Mouse (Mus musculus) heart, adult 2 months (tissue): Measurements from ENCODE around the gene Rfwd3. TPM values are rescaled to one million over a fixed set of nuclear protein-coding genes. Genes with fewer than 3 reads are reported as not detected.
"Not testable (repeated sequence)": the region's sequence is repeated elsewhere in the genome, so short reads cannot be mapped to it uniquely, and the experiment has no call there.

Experiments used
- DNase-seq, 2 experiments: peaks; one replicate each; pipeline ENCODE4 v3.0.0; 2021
- H3K27ac ChIP-seq: fragments of 200-600 bp; 2 replicates; pipeline ENCODE4 v1.8.1; 2022
- H3K27me3 ChIP-seq: fragments of 200-500 bp; 2 replicates; pipeline ENCODE4 v1.6.1; 2012; ENCODE audit warnings: mild to moderate bottlenecking, low read length, inconsistent platforms, mixed read lengths; ENCODE audit not compliant: control insufficient read depth, insufficient read depth
- H3K36me3 ChIP-seq: fragments of 200-500 bp; 2 replicates; pipeline ENCODE4 v1.6.1; 2012; ENCODE audit warnings: low read length, inconsistent platforms; ENCODE audit not compliant: control insufficient read depth, insufficient read depth
- H3K4me1 ChIP-seq: fragments of 200-500 bp; 2 replicates; pipeline ENCODE4 v1.6.1; 2011; ENCODE audit warnings: low read length; ENCODE audit not compliant: control insufficient read depth, insufficient read depth
- H3K4me3 ChIP-seq: fragments of 200-600 bp; 2 replicates; pipeline ENCODE4 v1.8.1; 2022
- H3K79me2 ChIP-seq: fragments of 200-500 bp; replicated peaks from 2 replicates; pipeline ENCODE4 v1.6.1; 2012; ENCODE audit warnings: mild to moderate bottlenecking, inconsistent platforms, low read length, moderate library complexity, mixed read lengths; ENCODE audit not compliant: control insufficient read depth, insufficient read depth
- H3K9ac ChIP-seq: fragments of 200-500 bp; 2 replicates; pipeline ENCODE4 v1.6.1; 2012; ENCODE audit warnings: low read depth, mild to moderate bottlenecking, control low read depth, inconsistent platforms, low read length, mixed read lengths
- CTCF ChIP-seq: fragments of 200-600 bp; IDR thresholded peaks from 2 replicates; pipeline ENCODE4 v1.8.1; 2022; ENCODE audit warnings: antibody characterized with exemption, mild to moderate bottlenecking, moderate library complexity
- EP300 ChIP-seq: fragments of 200-500 bp; IDR thresholded peaks from 2 replicates; pipeline ENCODE4 v1.6.1; 2011; ENCODE audit warnings: low read depth, low read length, control low read depth; ENCODE audit not compliant: insufficient read depth
- POLR2A ChIP-seq: fragments of 200-500 bp; IDR thresholded peaks from 2 replicates; pipeline ENCODE4 v1.6.1; 2011; ENCODE audit warnings: mild to moderate bottlenecking, low read depth, low read length, control low read depth; ENCODE audit not compliant: insufficient read depth
- WGBS: fragments of 180-500 bp; shearing (Covaris S2); methylation state at CpG from one replicate; pipeline ENCODE4 v1.1.7; 2018; 5-methylcytosine and 5-hydroxymethylcytosine counted together
- intact Hi-C: fragments of 180-260 bp; cut with DNase I; formaldehyde crosslinking; loops from one replicate; pipeline ENCODE4 v1.15.1; 2025
- polyA plus RNA-seq: library from polyadenylated mRNA; depleted of rRNA; stranded (reverse); fragments of >200 nt; gene quantifications from 2 replicates; pipeline ENCODE4 v1.2.3, GENCODE M21; 2012
- total RNA-seq, 2 experiments: library from RNA; stranded (reverse); gene quantifications; 2 replicates each; pipeline ENCODE4 v1.2.3; 2021

Rfwd3 gene
- total and polyA plus RNA-seq, 3 experiments, result 9.4 to 19.0 (median 14.2) TPM

DNA sequence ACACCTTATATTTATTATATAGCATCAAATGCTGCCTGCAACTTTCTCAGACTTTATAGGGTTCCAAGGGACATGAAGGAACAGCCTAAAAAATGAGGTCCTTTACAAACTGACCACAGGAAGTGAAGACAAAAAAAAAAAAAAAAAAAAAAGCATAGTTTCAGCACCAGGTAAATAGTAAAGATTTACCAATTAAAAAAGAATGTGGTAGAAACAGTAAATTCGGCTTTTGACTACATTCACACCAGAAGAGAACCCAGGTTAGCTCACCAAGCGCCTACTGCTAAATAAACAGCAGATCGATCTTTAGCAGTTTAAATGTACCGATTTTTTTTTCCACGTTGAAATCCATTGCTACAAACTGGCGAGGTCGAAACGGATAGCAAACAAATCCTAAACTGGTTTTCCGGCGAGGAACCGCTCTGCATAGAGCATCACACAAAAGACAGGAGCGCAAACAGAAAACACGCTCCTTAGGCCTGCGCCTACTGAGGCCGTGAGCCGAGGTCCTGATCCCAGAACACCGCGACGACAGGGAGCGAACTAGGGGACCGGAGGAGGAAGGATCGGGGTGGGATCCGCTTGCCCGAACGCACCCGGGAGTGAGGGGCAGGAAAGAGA, 41.9 kb downstream of the Rfwd3 start:
- Histone ChIP-seq H3K27ac (peak overlapping the region; percentile 94), H3K9ac (peak overlapping the region; percentile 98), H3K27me3 (no peaks in the 10 kb centered on the region), H3K4me3 (peak overlapping the region; percentile 72), H3K79me2 (0 out of 2 replicates have a peak, but pooled peaks cover 2% of the 10 kb centered on the region), H3K4me1 (no peaks in the 10 kb centered on the region; the same call in 1 of the 2 replicates), H3K36me3 (peaks cover 5% of the 10 kb centered on the region)
- intact Hi-C loops, result loop anchor here (2.0 to 5.0 kb wide), 3 partner anchors 41 to 111 kb away; no protein-coding TSS in a partner anchor
- DNase-seq, result no peak
- under 1% methylated on average over 26 of the region's 26 CpGs for WGBS
- TF ChIP-seq EP300 (no peak), POLR2A (no peak), CTCF (no peak)

DNA sequence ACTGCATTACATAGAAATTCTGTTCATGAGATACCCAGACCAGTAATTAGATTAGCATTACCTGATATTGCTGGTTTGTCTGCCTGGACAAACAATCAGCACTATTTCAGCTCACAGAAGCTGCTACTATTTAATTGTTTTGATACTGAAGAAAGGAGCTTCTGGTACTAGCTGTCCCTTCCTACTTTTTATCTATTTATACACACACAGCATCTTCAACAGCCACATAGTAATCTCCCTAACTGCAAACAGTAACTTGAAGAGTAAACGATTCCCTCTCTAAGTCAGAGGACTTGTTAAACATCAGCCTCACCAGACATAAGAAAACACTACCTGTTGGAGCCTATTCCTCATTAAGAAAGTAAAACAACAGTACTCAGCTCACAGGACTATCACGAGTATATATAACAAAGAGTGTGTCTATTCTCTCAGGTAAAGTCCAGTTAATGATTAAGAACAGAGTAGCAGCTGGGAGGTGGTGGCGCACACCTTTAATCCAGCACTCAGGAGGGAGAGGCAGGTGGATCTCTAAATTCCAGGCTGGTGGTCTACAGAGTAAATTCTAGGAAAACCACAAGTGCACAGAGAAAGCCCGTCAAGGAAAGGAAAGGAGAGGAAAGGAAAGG, 47.4 kb downstream of the Rfwd3 start:
- 74% methylated on average over 4 of the region's 4 CpGs for WGBS
- DNase-seq, result no peak
- H3K27me3 ChIP-seq, result no peaks in the 10 kb centered on the region
- H3K4me1 ChIP-seq, result peaks cover 1% of the 10 kb centered on the region
- intact Hi-C loops, result no loop called here
- H3K4me3 ChIP-seq, result no peak overlapping the region
- TF ChIP-seq CTCF (no peak), EP300 (no peak), POLR2A (no peak)
- H3K27ac ChIP-seq, result no peak overlapping the region
- H3K9ac ChIP-seq, result no peak overlapping the region
- H3K36me3 ChIP-seq, result peaks cover 3% of the 10 kb centered on the region
- H3K79me2 ChIP-seq, result peaks cover 7% of the 10 kb centered on the region

- Histone ChIP-seq H3K4me1 (peaks cover 1% of the 10 kb centered on the region), H3K27me3 (no peaks in the 10 kb centered on the region), H3K79me2 (peaks cover 7% of the 10 kb centered on the region), H3K27ac (no peak overlapping the region), H3K4me3 (no peak overlapping the region), H3K9ac (no peak overlapping the region), H3K36me3 (no peaks in the 10 kb centered on the region)
- TF ChIP-seq POLR2A (no peak), CTCF (no peak), EP300 (no peak)
- WGBS, result 88% methylated on average over 2 of the region's 2 CpGs
- DNase-seq, result no peak
- intact Hi-C loops, result no loop called here
These were observed 49.9 kb downstream of the Rfwd3 start for GRCm38 (mm10) chr8:111250111-111250510.

- Histone ChIP-seq H3K9ac (no peak overlapping the region), H3K27ac (no peak overlapping the region), H3K27me3 (no peaks in the 10 kb centered on the region), H3K36me3 (no peaks in the 10 kb centered on the region), H3K79me2 (peaks cover 5% of the 10 kb centered on the region), H3K4me1 (peaks cover 1% of the 10 kb centered on the region), H3K4me3 (no peak overlapping the region)
- DNase-seq, result no peak
- intact Hi-C loops, result loop anchor here (5.0 kb wide), 1 partner anchor 41 kb away; no protein-coding TSS in a partner anchor
- TF ChIP-seq POLR2A, result no peak
- no peak for TF ChIP-seq CTCF
- TF ChIP-seq EP300, result no peak
These were observed 51.9 kb downstream of the Rfwd3 start for GRCm38 (mm10) chr8:111248136-111248535.

DNA sequence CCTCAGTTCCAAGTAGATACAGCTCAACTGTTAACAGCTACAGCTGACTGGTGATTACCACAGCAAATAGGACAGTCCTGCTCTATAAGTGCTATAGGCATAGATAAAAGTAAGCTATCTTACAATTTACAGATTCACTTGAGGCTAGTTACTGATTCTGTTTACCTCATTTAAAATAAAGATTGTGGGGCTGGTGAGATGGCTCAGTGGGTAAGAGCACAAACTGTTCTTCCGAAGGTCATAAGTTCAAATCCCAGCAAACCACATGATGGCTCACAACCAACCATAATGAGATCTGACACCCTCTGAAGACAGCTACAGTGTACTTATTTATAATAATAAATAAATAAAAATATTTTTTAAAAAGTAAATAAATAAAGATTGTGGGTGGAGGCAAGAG, 53.2 kb downstream of the Rfwd3 start:
- intact Hi-C loops, result loop anchor here (5.0 kb wide), 1 partner anchor 40 kb away; no protein-coding TSS in a partner anchor
- not testable (repeated sequence) for H3K9ac ChIP-seq, H3K4me3 ChIP-seq, H3K36me3 ChIP-seq, DNase-seq, H3K79me2 ChIP-seq, H3K27me3 ChIP-seq, H3K4me1 ChIP-seq, H3K27ac ChIP-seq
- WGBS, result 100% methylated on average over 1 of the region's 1 CpGs

- intact Hi-C loops, result loop anchor here (5.0 kb wide), 1 partner anchor 39 kb away; no protein-coding TSS in a partner anchor
- Histone ChIP-seq H3K79me2 (peaks cover 6% of the 10 kb centered on the region), H3K4me3 (no peak overlapping the region), H3K9ac (no peak overlapping the region), H3K4me1 (no peaks in the 10 kb centered on the region; the same call in none of the 2 replicates), H3K36me3 (no peaks in the 10 kb centered on the region), H3K27me3 (no peaks in the 10 kb centered on the region), H3K27ac (no peak overlapping the region)
- WGBS, result 53% methylated on average over 4 of the region's 4 CpGs
- no peak for TF ChIP-seq EP300
- no peak for DNase-seq
These were observed 53.7 kb downstream of the Rfwd3 start for GRCm38 (mm10) chr8:111246287-111246830.
